Mouse (Mus musculus) fibroblast of lung, adult 2 months (primary cell): ENCODE results near the gene Fam19a4.
"Not testable (repeated sequence)": the region's sequence is repeated elsewhere in the genome, so short reads cannot be mapped to it uniquely, and the experiment has no call there.

Experiments used
- DNase-seq: peaks from one replicate; pipeline ENCODE4 v3.0.0-alpha.2; 2011; ENCODE audit warnings: low read depth

Gene Fam19a4

GRCm38 (mm10) chr6:96944796-96945195, 115.4 kb downstream of the Fam19a4 start:
- DNase-seq = no peak

- DNase-seq = no peak
These were observed 124.4 kb downstream of the Fam19a4 start for GRCm38 (mm10) chr6:96935776-96936175.

GRCm38 (mm10) chr6:96909061-96909480, 151.1 kb downstream of the Fam19a4 start:
- DNase-seq = no peak

GRCm38 (mm10) chr6:96877105-96877504, 183.1 kb downstream of the Fam19a4 start:
- DNase-seq = not testable (repeated sequence)

GRCm38 (mm10) chr6:96876651-96877050, 183.6 kb downstream of the Fam19a4 start:
- not testable (repeated sequence) for DNase-seq

- DNase-seq = no peak
These were observed 207.1 kb downstream of the Fam19a4 start for GRCm38 (mm10) chr6:96853065-96853464.

- DNase-seq = no peak
These were observed 216.3 kb downstream of the Fam19a4 start for GRCm38 (mm10) chr6:96843944-96844343.

- DNase-seq = no peak
These were observed 219.6 kb downstream of the Fam19a4 start for GRCm38 (mm10) chr6:96840634-96841033.

GRCm38 (mm10) chr6:96826626-96827025, 233.6 kb downstream of the Fam19a4 start:
- DNase-seq = no peak

GRCm38 (mm10) chr6:96802981-96803380, 257.2 kb downstream of the Fam19a4 start:
- DNase-seq = no peak

- no peak for DNase-seq
These were observed 261.5 kb downstream of the Fam19a4 start for GRCm38 (mm10) chr6:96798746-96799145.

- no peak for DNase-seq
These were observed 262.8 kb downstream of the Fam19a4 start for GRCm38 (mm10) chr6:96797451-96797850.
